Mouse (Mus musculus): ENCODE results near the gene Atp5k.

DNA sequence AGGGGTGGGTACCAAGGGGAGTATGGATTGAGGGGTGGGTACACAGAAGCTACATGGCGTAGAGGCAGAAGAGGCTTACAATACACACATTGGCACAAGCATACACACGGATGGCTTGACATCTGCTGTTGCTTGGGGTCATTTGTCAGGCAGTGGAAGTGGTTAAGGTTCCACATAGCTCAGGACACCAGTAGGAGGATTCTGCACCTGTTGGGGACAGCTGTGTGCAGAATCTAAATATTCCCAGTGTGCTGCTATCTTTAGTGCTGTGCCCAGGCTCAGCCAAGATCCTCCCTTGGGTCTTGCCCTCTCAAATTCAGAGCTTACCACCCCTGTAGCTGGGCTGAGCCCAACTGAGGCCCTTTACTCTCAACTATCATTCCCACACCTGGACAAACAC, 1.9 kb upstream of the Atp5k start:
- TF ChIP-seq CTCF (IDR thresholded peaks at IDR 0.05; ENCODE audit: extremely low read depth, insufficient read depth, insufficient read length, insufficient replicate concordance) (no peak), POLR2A (IDR thresholded peaks at IDR 0.05; ENCODE audit: low read depth, low read length) (no peak)

Data from spleen, adult 2 months (tissue).